Mouse (Mus musculus) embryonic facial prominence, embryonic 11.5 days (tissue): ENCODE measurements around the gene Ano5. TPM values are rescaled to one million over a fixed set of nuclear protein-coding genes. Genes with fewer than 3 reads are reported as not detected.

ENCODE experiments used
- ATAC-seq: fragments of 200-750 bp; cut with Nextera tagmentation; replicated peaks from 2 replicates; pipeline ENCODE4 v1.8.0; 2017; ENCODE audit warnings: low read depth; ENCODE audit not compliant: insufficient number of reproducible peaks, low FRiP score, low TSS enrichment
- DNase-seq: peaks from one replicate; pipeline ENCODE4 v3.0.0-alpha.2; 2015; ENCODE audit warnings: low spot score
- H3K27ac ChIP-seq: fragments of 300-500 bp; sonication (generic); replicated peaks from 2 replicates; pipeline ENCODE4 v1.5.1; 2014; ENCODE audit warnings: mild to moderate bottlenecking, low read depth, low read length, control low read depth
- H3K27me3 ChIP-seq: fragments of 300-500 bp; sonication (generic); 2 replicates; pipeline ENCODE4 v1.6.1; 2014; ENCODE audit warnings: mild to moderate bottlenecking, low read length, moderate library complexity, mixed read lengths; ENCODE audit not compliant: control insufficient read depth, insufficient read depth
- H3K36me3 ChIP-seq: fragments of 300-500 bp; sonication (generic); replicated peaks from 2 replicates; pipeline ENCODE4 v1.6.1; 2014; ENCODE audit warnings: low read depth, mild to moderate bottlenecking, low read length, moderate library complexity, mixed read lengths; ENCODE audit not compliant: control insufficient read depth, insufficient read depth
- H3K4me1 ChIP-seq: fragments of 300-500 bp; sonication (generic); 2 replicates; pipeline ENCODE4 v1.6.1; 2014; ENCODE audit warnings: low read length, mixed read lengths; ENCODE audit not compliant: control insufficient read depth, insufficient read depth
- H3K4me2 ChIP-seq: fragments of 300-500 bp; sonication (generic); 2 replicates; pipeline ENCODE4 v1.6.1; 2014; ENCODE audit warnings: low read depth, mild to moderate bottlenecking, control low read depth, low read length, moderate library complexity
- H3K4me3 ChIP-seq: fragments of 300-500 bp; sonication (generic); 2 replicates; pipeline ENCODE4 v1.5.1; 2014; ENCODE audit warnings: low read depth, low read length, control low read depth
- H3K9ac ChIP-seq: fragments of 300-500 bp; sonication (generic); replicated peaks from 2 replicates; pipeline ENCODE4 v1.6.1; 2014; ENCODE audit warnings: mild to moderate bottlenecking, control low read depth, low read length
- H3K9me3 ChIP-seq: fragments of 300-500 bp; sonication (generic); replicated peaks from 2 replicates; pipeline ENCODE4 v1.6.1; 2016; ENCODE audit warnings: mild to moderate bottlenecking, low read length, inconsistent platforms, mixed read lengths; ENCODE audit not compliant: control insufficient read depth
- WGBS: fragments of 180-500 bp; shearing (Covaris S2); extraction: QIAGEN DNeasy Blood & Tissue Kit; methylation state at CpG from one replicate; pipeline ENCODE4 v1.1.7; 2014; 5-methylcytosine and 5-hydroxymethylcytosine counted together
- polyA plus RNA-seq: library from polyadenylated mRNA; unstranded; fragments of >200 nt; fragmentation: Nextera tagmentation; extraction: Ambion mirVana; gene quantifications from 2 replicates; pipeline ENCODE4 v1.2.1, GENCODE M21; 2014

Ano5 gene
- polyA plus RNA-seq, 1 experiment from 2014 or later = 0.24 TPM

DNA sequence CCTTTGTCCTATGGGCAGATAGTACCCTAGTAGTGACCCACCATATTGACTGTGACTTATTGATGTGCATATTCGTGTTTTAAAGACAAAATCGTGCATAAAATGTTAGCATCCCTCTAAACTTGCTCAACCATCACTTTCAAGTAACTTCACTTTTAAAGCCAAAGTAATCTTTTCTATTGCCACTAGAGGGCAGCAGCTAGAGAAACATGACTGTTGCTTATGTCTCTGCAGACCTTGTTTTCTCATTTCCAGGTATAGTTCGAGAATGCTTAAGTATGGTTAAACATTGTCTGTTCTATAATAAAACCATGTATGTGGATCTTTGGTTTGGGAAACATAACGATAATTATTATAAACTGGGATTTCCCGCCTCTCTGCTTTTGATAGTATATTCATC lies 103.6 kb downstream of the Ano5 start:
- Histone ChIP-seq H3K27ac (no peak overlapping the region), H3K36me3 (no peaks in the 10 kb centered on the region), H3K4me3 (no peak overlapping the region), H3K9me3 (no peaks in the 10 kb centered on the region), H3K9ac (no peak overlapping the region), H3K4me1 (no peaks in the 10 kb centered on the region), H3K4me2 (no peak overlapping the region), H3K27me3 (no peaks in the 10 kb centered on the region)
- WGBS = 30% methylated on average over 5 of the region's 5 CpGs
- DNase-seq (peak; percentile 61), ATAC-seq (no peak)

DNA sequence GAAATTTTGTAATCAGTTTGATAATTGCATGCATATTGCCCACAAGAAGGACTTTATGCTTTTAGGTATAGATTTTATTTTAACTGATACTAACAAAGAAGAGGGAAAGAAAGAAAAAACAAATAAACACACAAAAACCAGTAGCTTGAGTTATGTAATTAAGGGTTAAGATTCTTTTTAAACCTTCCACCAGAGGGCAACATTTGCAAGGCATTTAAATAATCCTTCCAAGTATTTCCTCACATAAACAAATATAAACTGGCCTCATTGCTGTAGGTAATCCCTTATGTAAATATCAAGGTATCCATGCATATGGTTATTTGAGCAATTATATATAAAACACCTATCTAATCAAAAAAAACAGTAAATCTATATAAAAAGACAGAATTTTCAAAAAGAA lies 107.1 kb downstream of the Ano5 start:
- Histone ChIP-seq H3K9me3 (no peaks in the 10 kb centered on the region), H3K36me3 (no peaks in the 10 kb centered on the region), H3K4me3 (no peak overlapping the region), H3K27ac (no peak overlapping the region), H3K27me3 (peaks cover 14% of the 10 kb centered on the region), H3K4me1 (no peaks in the 10 kb centered on the region), H3K4me2 (no peak overlapping the region), H3K9ac (no peak overlapping the region)
- peak; percentile 68 for DNase-seq
- no peak for ATAC-seq

DNA sequence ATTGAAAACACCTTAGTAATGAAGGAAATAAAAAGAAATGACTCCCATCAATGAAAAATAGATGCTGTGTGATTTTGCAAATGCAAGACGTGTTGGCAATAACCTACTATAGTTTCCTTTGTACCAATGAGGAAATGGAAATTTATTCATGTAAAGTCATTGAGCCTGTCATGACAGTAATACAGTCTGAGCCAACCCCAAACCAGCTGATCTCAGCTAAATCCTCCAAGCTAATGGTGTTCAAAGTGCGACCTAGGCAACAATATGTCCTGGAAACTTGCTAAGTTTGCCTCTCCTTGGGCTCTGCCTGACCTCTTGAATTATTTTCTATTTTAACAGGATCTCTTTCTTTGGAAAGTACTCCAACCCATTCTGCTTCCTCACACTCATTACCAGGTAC lies 107.6 kb downstream of the Ano5 start:
- H3K9ac ChIP-seq = no peak overlapping the region
- H3K27ac ChIP-seq = no peak overlapping the region
- WGBS = 38% methylated on average over 2 of the region's 2 CpGs
- no peaks in the 10 kb centered on the region for H3K36me3 ChIP-seq
- no peak overlapping the region for H3K4me2 ChIP-seq
- DNase-seq (no peak), ATAC-seq (no peak)
- no peaks in the 10 kb centered on the region for H3K9me3 ChIP-seq
- no peak overlapping the region for H3K4me3 ChIP-seq
- peaks cover 15% of the 10 kb centered on the region for H3K27me3 ChIP-seq
- no peaks in the 10 kb centered on the region for H3K4me1 ChIP-seq

DNA sequence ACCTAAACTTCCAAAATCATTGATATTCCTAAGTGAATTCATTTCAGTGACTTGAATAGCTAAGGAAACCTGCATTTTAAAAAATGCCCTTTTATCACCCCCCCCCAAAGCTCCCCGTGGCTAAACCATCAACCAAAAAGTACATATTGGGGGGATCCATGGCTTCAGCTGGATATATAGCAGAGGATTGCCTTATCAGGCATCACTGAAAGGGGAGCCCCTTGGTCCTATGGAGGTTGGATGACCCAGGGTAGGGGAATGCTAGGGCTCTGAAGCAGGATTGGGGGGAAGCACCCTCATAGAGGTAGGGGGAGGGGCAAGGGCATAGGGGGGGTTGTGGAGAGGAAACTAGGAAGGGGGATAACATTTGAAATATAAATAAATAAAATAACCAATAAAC lies 109.1 kb downstream of the Ano5 start:
- ATAC-seq = no peak
- no peaks in the 10 kb centered on the region for H3K36me3 ChIP-seq
- H3K4me1 ChIP-seq = no peaks in the 10 kb centered on the region
- WGBS = 48% methylated on average over 1 of the region's 1 CpGs
- no peak overlapping the region for H3K4me2 ChIP-seq
- peaks cover 26% of the 10 kb centered on the region for H3K27me3 ChIP-seq
- no peak for DNase-seq
- H3K9ac ChIP-seq = no peak overlapping the region
- no peaks in the 10 kb centered on the region for H3K9me3 ChIP-seq
- H3K27ac ChIP-seq = no peak overlapping the region
- no peak overlapping the region for H3K4me3 ChIP-seq

DNA sequence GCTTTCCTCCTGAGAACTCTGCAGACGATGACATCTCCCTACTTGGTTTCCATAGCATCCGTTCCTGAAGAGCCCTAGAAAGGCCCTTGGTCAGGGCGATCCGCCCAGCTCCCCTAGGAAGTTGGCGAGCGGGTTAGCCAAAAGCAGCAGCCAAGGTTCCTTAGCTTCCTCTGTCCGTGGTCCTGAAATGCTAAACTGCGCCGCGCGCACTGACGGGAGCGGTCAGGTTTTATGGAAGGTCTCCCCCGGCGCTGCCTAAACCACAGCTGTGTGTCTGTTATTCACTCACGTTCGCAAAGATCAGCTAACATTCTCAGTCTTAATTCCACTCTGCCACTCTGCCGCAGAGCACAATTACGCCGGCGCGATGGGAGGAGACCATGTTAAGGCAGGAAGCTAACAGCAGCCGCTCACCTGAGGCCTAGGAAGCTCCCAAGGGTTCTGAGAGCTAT lies 110.9 kb downstream of the Ano5 start, which contains the start of gene Slc17a6:
TSS of gene Slc17a6 (plus strand) at position 313 of the 452 bp plus-strand sequence.
- Histone ChIP-seq H3K4me1 (no peaks in the 10 kb centered on the region), H3K9ac (no peak within 1 kb of the TSS), H3K9me3 (no peaks in the 10 kb centered on the region), H3K27ac (no peak within 1 kb of the TSS; the same call in 1 of the 2 replicates), H3K27me3 (peaks cover 40% of the 10 kb centered on the region), H3K4me2 (no peak within 1 kb of the TSS), H3K4me3 (peak within 1 kb of the TSS; percentile 12; the same call in 1 of the 2 replicates), H3K36me3 (no peaks in the 10 kb centered on the region)
- ATAC-seq (peak; percentile 71; the same call in 1 of the 2 replicates), DNase-seq (peak; percentile 94)
- WGBS = under 1% methylated on average over 23 of the region's 23 CpGs

DNA sequence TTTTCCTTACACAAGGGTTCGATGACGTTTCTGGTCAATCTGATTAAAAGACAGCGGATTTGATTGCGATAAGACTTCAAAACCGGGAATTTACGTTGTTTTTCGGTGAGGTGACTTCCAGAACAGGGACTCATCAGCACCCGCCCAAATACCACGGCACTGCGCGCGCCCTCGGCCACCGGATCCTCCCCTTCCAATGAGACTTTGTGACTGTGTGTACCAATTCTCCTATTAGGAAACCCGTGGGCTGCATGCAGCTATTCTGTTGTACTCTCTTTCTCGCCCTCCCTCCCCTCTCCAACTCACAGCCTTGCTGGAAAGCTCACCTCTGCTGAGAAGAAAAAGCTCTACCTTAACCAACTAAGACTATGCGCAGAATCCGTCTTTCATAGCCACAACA lies 111.4 kb downstream of the Ano5 start:
- ATAC-seq = no peak
- no peak overlapping the region for H3K9ac ChIP-seq
- no peak for DNase-seq
- no peaks in the 10 kb centered on the region for H3K36me3 ChIP-seq
- no peaks in the 10 kb centered on the region for H3K4me1 ChIP-seq
- H3K9me3 ChIP-seq = no peaks in the 10 kb centered on the region
- no peak overlapping the region; the same call in 1 of the 2 replicates for H3K27ac ChIP-seq
- H3K4me2 ChIP-seq = no peak overlapping the region
- H3K27me3 ChIP-seq = peaks cover 45% of the 10 kb centered on the region
- H3K4me3 ChIP-seq = peak overlapping the region; percentile 12; the same call in 1 of the 2 replicates
- 1% methylated on average over 18 of the region's 18 CpGs for WGBS

DNA sequence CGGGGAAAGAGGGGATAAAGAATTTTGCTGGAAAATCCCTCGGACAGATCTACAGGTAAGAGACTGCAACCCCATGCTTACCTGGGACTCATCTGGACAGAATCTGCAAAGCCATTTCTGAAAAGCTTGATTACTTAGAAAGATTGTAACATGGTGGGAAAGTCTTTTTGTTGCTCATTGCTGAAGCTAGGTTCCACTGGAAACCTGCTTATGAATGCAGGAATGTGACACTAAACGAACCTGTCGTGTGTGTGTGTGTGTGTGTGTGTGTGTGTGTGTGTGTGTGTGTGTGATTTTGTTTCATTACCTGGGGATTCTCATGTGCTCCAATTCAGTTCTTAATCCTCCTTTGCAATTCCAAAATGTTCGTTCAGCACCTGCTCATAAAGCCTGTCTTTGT lies 111.8 kb downstream of the Ano5 start:
- H3K36me3 ChIP-seq = no peaks in the 10 kb centered on the region
- no peak overlapping the region for H3K4me2 ChIP-seq
- no peaks in the 10 kb centered on the region for H3K9me3 ChIP-seq
- DNase-seq = no peak
- peaks cover 48% of the 10 kb centered on the region for H3K27me3 ChIP-seq
- ATAC-seq = no peak
- peak overlapping the region; percentile 12; the same call in 1 of the 2 replicates for H3K4me3 ChIP-seq
- no peak overlapping the region for H3K9ac ChIP-seq
- no peaks in the 10 kb centered on the region for H3K4me1 ChIP-seq
- no peak overlapping the region for H3K27ac ChIP-seq
- WGBS = 2% methylated on average over 5 of the region's 5 CpGs

DNA sequence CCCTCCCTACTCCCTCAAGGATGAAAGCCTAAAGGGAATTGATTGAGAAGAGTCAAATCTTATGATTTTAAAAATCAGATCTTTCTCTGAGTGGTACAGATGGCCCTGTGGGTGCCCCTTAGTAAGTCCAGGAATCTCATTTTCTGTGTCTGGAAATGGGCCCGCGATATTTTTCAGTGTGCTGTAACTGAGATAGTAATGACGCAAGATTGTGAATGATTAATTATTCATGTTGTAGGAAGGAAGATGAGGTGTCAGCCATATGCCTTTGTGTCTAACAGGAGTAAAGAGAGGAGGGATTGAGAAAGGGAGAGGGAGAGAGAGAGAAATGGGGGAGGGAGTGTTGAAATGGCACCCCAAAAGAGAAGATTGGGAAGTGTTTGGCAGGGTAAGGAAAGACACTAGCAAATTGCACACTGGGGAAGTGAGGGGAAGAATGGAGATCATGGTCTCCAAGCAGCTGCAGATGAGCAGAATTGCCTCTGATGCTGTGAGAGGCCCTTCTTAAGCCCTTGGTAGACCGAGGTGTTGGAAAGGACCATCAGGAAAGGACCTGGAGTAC lies 113.6 kb downstream of the Ano5 start:
- Histone ChIP-seq H3K27ac (no peak overlapping the region), H3K36me3 (no peaks in the 10 kb centered on the region), H3K27me3 (peaks cover 52% of the 10 kb centered on the region), H3K4me3 (no peak overlapping the region), H3K9ac (no peak overlapping the region), H3K4me1 (no peaks in the 10 kb centered on the region), H3K4me2 (no peak overlapping the region), H3K9me3 (no peaks in the 10 kb centered on the region)
- ATAC-seq = no peak
- 2% methylated on average over 4 of the region's 4 CpGs for WGBS
- DNase-seq = no peak
